Mouse (Mus musculus) olfactory bulb, adult 2 months (tissue): ENCODE data around the gene Bloc1s2.

Source experiments
- CTCF ChIP-seq: fragments of 200-500 bp; IDR thresholded peaks from 2 replicates; pipeline ENCODE4 v1.5.1; 2012; ENCODE audit warnings: low read depth, mild to moderate bottlenecking, low read length, moderate library complexity; ENCODE audit not compliant: insufficient read depth
- POLR2A ChIP-seq: fragments of 200-500 bp; IDR thresholded peaks from 2 replicates; pipeline ENCODE4 v1.6.1; 2012; ENCODE audit warnings: mild to moderate bottlenecking, low read depth, low read length, moderate library complexity; ENCODE audit not compliant: insufficient read depth

GRCm38 (mm10) chr19:44107661-44108521, 38.4 kb downstream of the Bloc1s2 start:
- TF ChIP-seq POLR2A, result no peak
- TF ChIP-seq CTCF, result no peak
